Mouse (Mus musculus) lung, postnatal 4 days (tissue): ENCODE data around the gene Tmem129.

Experiments used
- DNase-seq, 2 experiments: peaks; one replicate each; pipeline ENCODE4 v3.0.0; 2021

Tmem129 gene

DNA sequence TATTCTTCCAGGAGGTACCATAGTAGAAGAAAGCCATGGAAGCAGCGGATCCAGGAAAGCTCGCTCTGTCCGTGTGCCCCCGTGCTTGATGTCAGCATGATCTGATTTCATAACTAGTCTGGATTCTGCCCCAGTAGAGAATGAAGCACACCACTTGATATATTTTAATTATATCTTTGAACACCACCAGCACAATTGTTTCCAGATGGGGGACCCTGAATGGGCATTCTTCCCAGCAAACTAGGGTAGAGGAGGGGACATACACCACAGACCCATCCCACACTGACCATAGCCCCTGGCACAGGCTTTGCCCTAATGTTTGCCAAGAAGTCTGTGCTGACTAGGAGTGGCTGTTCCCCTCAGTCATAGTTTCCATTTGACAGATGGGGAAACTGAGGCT lies 26.7 kb upstream of the Tmem129 start:
- no peak for DNase-seq

DNA sequence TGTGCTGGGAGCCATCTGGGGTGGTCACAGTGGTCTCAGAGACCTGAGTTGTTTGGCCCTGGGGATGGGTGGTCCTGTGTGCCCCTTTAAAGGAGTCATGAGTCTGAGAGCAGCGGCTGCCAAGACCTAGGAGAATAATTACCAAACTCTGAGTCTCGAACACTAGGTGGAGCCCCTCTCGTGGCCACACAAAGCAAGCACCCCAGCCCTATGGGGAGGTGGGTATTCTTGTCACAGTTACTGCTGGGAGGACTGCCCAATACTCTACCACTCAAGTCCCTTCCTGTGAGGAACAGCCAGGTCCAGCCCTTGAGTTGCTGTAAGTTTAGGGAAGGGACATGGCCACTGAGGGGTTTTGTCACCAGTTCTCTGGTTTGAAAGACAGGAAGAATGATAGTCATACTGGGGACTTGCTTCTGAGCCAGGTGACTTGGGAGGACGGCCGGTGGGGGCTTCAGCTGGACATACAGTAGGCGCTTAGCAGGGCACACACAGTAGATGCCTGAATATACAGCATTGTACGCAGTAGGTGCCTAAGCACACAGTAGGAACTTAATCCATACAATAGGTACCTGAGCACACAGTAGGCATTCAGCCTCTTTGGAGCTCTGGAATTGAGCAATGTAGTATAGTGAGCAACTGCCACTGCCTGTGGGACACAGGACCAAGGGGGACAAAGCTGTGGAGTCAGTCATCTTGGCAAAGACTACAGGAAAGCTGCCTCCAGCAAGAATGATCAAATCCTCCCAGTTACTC lies 25.9 kb upstream of the Tmem129 start:
- DNase-seq, result peak; percentile 72 to 79

DNA sequence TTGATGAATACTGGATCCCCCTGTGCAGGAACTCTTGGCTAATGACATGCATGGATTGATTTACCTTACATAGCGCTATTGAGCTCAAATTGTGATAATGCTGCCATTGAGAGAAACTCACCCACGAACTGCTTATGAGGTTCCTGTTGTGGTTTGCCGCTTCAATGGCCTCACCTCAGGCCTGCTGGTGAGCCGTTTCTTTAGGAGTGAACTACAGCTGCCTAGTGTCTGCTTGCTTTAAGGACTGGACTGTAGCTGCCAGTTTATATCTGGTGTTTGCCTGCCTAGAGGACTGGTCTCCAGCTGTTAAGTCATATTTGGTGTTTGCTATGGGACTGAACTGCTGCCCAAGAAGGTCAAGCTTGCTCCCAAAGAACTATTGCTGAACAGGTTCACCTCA lies 24.7 kb upstream of the Tmem129 start:
- no peak for DNase-seq

DNA sequence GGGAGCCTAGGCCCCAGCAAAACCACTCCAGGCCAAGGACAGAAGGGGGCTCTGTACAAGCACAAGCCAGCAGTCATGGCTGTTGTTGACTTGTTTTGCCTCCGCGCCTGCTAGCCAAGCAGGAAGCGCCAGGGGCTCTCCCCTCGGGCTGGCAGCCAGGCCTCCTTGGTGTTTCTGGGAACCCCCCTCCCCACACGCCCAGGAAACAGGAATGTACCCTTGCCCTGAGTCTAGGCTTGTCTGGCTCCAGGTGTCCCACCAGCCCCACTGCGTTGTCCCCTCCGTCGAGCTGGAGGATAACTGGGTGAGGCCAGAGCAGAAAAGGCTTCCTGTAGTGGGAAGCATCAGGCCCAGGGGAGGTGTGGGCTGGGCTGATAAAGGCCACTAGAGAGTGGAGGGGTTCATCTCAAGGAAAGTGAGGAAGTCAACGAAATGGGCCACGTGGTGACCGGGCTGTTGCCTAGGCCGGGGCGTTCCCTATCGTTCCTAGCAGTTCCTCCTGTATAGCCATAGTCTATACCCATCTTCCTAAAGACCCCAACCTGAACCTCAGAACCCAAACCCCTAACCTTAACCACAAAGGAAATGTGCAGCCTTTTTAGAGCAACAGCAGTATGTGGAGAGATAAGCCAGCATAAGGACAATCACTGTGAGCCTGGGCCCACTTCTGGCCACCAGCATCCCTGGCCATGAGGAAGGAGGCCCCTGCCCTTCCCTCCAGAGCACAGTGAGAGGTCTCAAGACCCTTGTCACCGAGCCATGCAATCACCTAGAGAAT lies 23.6 kb upstream of the Tmem129 start:
- no peak for DNase-seq

DNA sequence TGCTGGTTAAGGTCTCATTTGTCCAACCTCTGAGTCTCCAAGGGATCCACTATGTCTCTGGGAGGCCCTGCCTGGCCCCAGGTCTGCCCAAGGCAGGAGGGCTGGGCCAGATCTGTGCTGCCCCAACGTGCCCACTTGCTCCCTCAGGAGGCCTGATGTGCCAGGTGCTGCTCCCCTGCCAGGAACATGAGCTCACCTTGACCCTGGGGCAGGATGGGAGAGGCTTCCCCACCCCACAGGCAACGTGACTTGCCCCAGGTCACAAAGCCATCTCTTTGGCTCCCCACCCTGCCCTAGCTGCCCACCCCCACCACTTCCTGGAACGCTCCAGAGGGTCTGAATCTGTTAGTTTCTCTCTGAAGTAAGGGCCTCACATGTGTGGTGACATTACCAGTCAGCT lies 22.8 kb upstream of the Tmem129 start:
- DNase-seq, result no peak

DNA sequence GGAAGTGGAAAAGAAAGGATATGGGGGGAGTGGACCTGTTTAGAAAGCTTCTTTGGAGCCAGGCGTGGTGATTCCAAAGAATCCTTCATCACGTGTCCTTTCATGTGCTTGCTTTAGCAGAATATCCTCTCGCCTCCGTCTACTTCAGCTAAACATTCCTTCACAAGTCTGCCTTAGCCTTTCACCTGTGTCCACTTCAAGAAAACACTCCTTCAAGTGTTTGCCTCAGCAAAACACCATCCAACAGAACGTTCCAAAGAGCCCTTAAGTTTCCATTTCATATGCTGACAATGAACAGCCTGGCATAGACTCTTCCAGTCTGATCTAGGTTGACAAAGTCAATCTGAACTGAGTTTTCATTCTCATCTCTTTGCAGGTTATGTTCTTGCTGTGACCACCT lies 20.0 kb upstream of the Tmem129 start:
- no peak for DNase-seq

DNA sequence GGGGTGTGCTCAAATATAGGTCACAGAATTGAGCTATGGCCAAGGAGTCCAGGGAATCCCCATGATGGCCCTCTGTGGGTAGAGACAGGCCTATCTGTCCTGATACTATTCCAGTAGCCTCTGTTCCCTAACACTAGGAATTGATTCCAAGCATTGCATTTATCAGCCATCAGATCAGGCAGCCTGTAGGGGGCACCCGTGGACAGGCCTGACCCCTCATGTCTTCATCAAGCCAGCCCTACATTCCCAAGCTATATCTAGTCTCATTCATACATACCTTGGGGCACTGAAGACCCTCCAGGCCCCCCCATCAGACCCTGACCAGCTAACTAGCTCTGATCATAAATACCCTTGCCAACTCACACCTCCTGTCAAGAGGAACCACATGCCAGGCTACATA lies 17.7 kb upstream of the Tmem129 start:
- DNase-seq, result peak; percentile 77 to 80

DNA sequence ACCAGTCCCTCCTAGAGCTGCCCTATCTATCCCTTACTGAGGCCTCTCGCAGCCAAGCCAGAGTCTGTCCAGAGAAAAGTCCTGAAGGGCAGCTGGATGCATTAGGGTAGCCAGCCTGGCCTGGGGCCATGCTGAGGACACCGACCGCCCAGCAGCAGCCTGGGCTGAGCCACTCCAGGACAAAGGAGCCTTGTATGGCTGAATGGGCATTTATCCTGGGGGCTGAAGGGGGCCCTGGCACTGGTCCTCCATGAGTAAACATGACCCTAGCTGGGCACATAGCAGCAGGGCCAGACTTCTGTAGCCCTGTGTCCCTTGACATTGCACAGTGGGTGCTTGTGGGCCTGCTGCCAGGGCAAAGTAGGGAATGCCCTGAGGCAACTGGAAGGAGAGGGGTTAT lies 16.2 kb upstream of the Tmem129 start:
- peak in 1 of 2 experiments; percentile 58 for DNase-seq

DNA sequence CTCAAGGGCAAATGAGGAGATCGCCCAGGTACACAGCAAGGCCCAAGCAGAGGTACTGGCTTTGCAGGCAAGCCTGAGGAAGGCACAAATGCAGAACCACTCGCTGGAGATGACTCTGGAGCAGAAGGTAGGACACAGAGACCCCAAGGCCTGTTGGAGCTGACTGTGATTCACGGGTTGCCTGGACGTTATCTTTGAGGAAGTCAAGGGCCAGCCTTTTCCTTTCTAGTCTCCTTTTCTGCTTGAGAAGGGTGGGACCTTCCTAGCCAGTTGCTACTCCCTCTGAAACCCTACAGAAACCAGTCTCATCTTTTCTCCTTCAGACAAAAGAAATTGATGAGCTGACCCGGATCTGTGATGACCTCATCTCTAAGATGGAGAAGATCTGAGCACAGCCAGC lies 13.4 kb upstream of the Tmem129 start:
- no peak for DNase-seq

DNA sequence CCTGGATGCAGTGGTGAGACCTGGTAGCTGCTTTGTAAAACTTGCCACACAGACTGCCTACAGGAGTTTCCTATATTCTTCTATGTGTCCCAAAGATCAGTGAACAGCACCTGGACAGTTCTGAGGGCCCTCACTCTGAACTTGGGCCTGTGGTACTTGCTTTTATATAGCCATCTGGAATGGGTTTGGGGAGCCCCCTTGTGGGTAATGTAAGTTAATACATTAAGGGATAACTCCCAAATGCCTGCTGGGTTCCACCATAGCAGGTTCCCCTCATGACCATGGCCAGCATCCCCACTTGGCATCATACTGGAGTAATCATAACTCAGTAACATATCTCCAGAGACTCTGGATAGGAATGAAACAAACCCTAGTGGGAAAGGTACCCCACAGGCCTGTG lies 10.0 kb upstream of the Tmem129 start:
- DNase-seq, result peak in 1 of 2 experiments; percentile 43

DNA sequence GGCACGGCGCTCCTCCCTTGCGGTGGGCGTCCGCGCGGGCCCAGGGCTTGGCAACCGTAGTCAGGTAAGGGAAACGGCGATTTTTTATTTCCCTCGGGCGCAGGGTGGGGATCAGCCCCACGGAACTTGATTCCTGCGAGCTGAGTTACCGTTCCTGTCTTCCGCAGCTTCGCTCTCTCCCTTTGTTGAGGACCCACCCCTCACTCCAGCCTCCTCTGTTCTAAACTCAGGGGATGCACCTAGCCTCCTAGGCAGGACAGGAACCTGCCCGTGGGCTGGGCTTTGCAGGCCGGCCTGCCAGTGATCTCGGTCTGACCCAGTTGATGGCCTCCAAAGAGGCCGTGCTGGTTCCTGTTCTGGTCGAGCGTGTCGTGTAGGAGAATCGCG lies 441 bp upstream of the Tmem129 start:
- DNase-seq, result no peak

DNA sequence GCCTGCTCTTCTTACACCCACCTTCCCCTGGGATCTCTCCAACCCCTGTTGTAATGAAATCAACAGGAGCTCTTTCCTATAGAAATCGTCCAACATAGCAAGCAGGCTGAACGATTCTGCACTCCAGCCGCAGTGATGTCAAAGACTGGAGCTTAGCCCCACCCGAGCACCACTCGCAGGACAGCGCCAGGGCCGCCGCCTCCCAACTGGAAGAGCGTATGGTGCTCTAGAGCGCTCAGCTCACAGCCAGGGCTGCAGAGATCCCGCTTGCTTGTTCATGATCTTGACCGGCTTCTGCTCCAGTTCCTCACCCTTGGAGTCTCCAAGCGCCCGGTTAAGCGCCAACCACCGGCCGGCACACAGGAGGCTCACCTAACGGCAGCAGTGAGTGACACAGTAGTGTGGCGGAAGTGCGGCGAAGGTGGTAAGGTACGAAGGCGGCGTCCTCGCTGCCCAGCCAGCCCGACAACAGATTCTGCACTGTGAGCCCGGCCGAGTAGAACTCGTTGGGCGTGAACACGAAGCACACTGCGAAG lies 897 bp downstream of the Tmem129 start:
- DNase-seq, result no peak

DNA sequence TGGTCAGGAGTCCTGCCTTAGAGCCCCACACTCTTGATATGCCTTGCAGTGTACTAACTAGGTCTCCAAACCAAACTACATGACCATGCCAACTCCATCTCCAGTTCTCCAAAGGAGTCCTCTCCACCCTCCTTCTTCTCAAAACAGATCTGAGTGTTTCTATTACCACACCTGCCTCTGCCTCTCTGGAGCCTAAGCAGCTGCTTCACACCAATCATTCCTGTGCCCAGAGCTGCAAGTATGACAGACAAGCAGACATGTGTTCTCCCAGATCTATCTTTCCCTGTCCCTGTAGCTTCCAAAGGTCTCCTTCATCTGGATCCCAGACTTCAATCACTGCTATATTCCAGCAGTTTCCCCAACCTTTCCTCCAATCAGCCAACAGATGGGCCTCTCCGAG lies 1.5 kb downstream of the Tmem129 start:
- DNase-seq, result no peak

DNA sequence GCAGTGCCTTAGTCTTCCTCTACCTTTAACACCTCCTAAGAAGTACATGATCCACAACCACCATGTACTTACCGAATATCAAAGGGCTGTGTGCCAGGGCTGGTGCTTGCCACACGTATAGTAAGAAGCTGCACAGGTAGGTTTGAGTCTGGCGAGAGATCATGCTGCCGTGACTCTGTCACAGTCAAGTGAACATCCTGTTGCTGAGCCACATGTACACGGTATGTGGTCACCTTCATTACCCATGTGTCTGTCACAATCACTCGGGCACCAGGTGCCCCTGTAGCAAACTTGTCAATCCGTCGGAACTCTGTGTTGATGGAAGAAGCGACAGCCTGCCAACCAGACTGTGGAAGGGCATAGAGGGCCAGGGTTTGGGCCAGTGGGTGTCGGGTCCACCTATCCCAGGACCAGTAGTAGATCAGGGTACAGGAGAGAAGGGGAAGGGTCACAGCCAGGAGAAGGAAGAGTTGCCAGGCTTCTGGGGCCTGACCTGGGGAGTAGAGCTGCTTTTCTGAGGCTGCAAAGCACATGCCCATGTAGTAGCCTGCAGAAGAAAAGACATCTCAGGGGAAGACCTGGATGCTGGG lies 2.9 kb downstream of the Tmem129 start:
- no peak for DNase-seq

DNA sequence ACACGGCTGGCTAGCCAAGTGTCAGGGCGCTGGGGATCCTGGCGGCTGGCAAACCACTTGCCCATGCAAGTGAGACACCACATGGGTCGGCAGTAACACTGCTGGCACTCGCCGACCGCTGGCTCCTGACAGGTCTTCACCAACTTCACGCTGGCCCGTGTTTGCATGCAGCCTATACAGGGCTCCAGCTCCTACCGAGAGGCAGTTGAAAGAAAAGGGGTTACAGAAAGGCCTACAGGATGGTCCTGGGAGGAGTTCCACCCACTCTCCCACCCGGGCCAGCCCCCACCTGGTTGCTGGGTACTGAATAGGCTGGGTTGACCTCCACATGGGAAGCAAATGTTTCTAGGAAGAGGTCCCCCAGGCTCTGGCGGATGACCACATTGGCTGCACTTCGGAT lies 3.8 kb downstream of the Tmem129 start:
- no peak for DNase-seq

DNA sequence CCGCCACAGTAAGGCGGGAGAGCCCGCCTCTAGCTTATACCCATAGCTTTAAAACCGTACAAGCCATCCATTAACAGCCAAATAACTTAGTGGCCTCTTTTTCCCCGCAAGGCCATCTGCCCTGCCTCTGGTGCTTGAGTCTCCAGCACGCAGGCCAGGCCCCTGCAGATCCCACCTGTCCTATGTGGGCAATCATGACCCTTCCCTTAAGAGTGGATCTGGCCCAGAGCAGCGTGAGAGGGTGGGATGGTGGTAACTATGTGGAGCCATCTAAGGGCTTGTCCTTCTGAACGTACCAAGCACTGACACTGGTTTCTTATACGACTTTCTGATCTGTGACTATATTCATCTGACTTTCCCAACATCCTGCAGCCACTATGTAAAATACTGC lies 5.4 kb downstream of the Tmem129 start:
- no peak for DNase-seq

DNA sequence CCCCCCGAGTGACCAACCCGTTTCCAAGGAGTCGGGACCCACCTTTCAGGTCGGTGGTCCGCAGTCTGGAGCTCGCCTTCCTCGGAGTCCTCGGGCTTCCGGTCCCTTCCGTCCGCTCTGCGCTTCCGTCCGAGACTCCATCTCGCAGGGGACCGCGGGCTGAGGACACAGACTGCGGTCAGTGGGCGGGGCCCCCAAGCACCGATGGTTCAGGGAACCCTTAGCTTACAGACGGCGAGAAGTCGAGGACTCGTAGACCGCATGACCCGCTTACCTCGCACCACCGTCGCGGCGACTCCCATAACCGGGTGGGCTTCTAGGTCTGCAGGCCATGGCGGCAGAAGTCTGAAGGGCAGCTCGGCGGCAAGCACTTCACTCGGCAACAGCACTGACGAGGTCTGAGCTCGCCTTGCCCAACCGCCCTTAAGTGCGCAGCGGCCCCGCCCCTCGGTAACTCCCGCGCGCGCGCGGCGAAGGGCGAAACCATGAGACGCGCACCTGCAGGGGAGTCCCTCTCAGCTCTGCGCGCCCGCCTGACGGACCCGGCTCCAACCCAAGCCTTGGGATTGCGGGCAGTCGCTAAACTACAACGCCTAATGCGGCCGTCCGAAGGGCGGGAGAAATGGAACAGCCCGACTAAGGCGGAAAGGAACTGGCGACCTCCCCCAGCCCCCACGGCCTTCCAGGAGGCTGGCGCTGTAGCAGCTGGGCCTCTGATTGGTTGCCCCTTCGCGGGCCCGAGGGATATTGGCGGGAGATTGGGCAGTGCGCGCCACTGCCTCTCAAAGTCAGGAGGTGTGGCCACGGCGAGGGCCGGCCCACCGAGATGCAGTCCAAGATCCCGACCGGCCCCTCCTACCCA lies 6.1 kb downstream of the Tmem129 start, which contains the start of gene Slbp:
Slbp (minus strand) TSS at position 654 of the 862 bp plus-strand sequence.
- DNase-seq, result peak; percentile 97 to 99

DNA sequence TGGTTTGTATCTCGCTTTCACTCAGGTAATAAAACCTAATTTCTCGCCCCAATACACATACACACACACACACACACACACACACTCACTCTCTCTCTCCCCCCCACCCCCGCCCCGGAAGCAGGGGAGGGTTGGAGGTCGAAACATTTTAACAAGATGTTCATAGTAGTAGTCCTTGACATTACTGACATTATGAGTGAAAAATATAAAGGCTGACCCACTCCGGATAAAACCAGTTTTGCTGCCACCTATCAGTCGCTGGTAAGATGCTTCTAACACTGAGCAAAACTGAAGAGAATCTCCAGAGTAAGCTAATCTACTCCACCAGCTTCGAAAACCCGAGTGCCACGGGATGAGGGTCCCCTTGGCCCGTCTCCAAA lies 6.7 kb downstream of the Tmem129 start:
- no peak for DNase-seq

DNA sequence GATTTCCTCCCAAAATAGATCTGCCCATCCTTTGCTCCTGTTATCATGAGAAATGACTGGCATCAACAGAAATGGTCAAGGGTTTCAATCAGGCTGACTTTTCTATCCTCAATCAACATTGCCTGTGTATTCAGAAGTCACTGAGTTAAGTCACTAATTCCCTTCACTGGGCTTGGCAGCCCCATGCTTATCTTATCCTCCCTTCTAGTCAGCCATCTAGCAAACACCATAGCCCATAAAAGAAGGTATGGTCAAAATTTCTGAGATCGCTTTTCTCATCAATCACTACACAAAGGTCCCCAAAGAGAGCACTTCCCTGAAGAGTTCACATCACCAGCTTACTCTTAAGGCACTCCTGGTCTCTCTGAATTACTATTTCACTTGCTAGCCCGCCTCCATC lies 7.2 kb downstream of the Tmem129 start:
- DNase-seq, result no peak

DNA sequence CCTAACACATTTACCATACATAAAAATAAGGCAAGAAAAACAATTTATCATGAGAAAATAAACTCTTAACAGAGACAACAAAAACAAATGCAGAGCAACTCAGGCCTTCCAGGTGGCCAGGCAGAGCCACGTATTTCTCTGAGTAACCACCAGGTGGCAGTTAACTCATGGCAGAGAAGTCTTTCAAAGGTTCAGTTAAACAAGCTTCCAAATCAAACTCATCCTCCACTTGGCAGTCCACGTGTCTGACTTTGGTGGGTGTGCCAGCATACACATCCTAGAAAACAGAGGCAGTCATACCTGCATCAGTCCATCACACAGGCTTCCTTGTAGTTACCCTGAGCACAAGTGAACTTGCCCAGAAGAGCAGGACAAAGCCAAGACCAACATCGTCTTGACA lies 17.6 kb downstream of the Tmem129 start:
- peak in 1 of 2 experiments; percentile 57 for DNase-seq

DNA sequence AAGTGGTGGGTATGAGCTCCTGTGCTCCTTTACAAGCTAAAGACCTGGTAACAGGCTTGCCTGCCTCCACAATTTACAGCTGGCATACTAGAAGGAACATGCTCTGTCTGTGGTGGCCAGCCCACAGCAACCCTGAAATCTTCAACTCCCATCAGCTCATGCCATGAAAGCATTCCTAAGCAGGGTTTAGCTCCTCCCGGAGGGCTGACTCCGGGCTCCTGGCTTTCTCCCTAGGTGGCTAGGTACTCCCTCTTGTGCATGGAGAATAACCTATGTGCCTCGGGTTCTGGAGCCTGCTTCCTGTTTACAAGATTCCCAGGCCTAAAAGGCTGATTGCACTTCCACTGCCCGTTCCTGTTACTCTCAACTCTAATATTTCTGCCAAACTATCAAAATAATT lies 19.4 kb downstream of the Tmem129 start:
- DNase-seq, result no peak

DNA sequence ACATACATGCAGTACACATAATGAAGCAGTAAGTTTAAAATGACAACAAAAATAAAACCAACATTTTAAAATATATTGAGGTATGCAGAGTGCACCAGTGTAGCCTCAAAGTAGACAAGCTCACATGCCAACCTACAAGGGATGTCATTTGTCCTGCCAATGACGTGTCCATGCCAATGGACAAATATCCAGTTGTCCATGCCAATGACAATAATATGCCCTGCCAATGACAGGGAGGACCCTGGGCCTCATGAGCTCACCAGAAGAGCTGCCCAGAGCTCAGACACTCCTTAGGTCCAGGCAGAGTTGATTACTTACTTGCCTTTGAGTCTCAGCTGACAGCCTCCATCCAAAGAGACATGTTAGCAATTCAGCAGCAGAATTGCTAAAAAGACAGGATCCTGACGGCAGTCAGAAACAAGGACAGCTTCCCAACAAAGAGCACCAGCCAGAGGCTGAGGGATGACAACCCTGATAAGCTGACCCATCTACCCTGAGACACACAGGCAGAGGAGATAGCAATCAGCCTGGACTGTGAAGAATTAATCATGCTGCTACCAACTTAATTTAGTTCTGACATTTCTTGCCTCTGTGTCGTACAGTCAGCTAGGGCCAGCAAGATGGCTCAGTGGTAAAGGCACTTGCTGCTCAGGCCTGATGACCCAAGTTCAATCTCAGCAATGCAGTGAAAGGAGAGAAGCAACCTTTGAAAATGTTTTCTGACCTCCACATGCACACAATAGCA lies 20.4 kb downstream of the Tmem129 start:
- no peak for DNase-seq
